Mouse (Mus musculus) cerebellum, postnatal 10 days (tissue): ENCODE measurements at regions not wholly inside any gene's neighbourhood (a gene's known extent, or its start where the extent isn't known, plus 50 kb on each side); places are given as distances from the start of the nearest gene placed in this dataset.
A peak's percentile ranks its signal among the peaks of the same experiment; 100 is the strongest.
"Not testable (repeated sequence)": the region's sequence is repeated elsewhere in the genome, so short reads cannot be mapped to it uniquely, and the experiment has no call there.

Experiments
- DNase-seq, 2 experiments: peaks; one replicate each; pipeline ENCODE4 v3.0.0; 2021; ENCODE audit warnings: mixed read lengths in 2 of 2

GRCm38 (mm10) chr12:20196386-20196785 lies 242.1 kb downstream of the Gm21863 start:
- not testable (repeated sequence) for DNase-seq

- DNase-seq: peak in 1 of 2 experiments; percentile 1
Observed at GRCm38 (mm10) chr12:20196905-20197304, 242.6 kb downstream of the Gm21863 start.

- not testable (repeated sequence) for DNase-seq
Observed at GRCm38 (mm10) chr12:20223921-20224320, 269.6 kb downstream of the Gm21863 start.

- not testable (repeated sequence) for DNase-seq
Observed at GRCm38 (mm10) chr12:20226831-20227230, 272.5 kb downstream of the Gm21863 start.

- not testable (repeated sequence) for DNase-seq
Observed at GRCm38 (mm10) chr12:20227427-20228160, 273.3 kb downstream of the Gm21863 start.

- DNase-seq: not testable (repeated sequence)
Observed at GRCm38 (mm10) chr12:20228321-20228999, 274.2 kb downstream of the Gm21863 start.

- DNase-seq: not testable (repeated sequence)
Observed at GRCm38 (mm10) chr12:20229441-20229840, 275.1 kb downstream of the Gm21863 start.

GRCm38 (mm10) chr12:20230141-20230892 lies 276.0 kb downstream of the Gm21863 start:
- DNase-seq: no peak

- no peak for DNase-seq
Observed at GRCm38 (mm10) chr12:20230893-20231235, 276.6 kb downstream of the Gm21863 start.

GRCm38 (mm10) chr12:20231528-20231927 lies 277.2 kb downstream of the Gm21863 start:
- no peak for DNase-seq

GRCm38 (mm10) chr12:20231986-20232541 lies 277.8 kb downstream of the Gm21863 start:
- no peak for DNase-seq

- DNase-seq: no peak
Observed at GRCm38 (mm10) chr12:20232746-20233453, 278.6 kb downstream of the Gm21863 start.

- no peak for DNase-seq
Observed at GRCm38 (mm10) chr12:20233454-20233831, 279.1 kb downstream of the Gm21863 start.

GRCm38 (mm10) chr12:20233871-20234307 lies 279.6 kb downstream of the Gm21863 start:
- no peak for DNase-seq
